Mouse (Mus musculus): ENCODE data around the gene Map7.

GRCm38 (mm10) chr10:20255579-20255978, 107.3 kb downstream of the Map7 start:
- TF ChIP-seq CTCF (IDR thresholded peaks at IDR 0.05; ENCODE audit: insufficient read depth, low read length): no peak
- no peak for TF ChIP-seq POLR2A (IDR thresholded peaks at IDR 0.05; ENCODE audit: borderline replicate concordance, extremely low read depth, low read depth, low read length)
